Mouse (Mus musculus) thymus, postnatal 36 days (tissue): ENCODE measurements at regions not wholly inside any gene's neighbourhood (a gene's known extent, or its start where the extent isn't known, plus 50 kb on each side); places are given as distances from the start of the nearest gene placed in this dataset.

Experiments
- DNase-seq, 2 experiments: peaks; one replicate each; pipeline ENCODE4 v3.0.0; 2022; ENCODE audit warnings: mixed read lengths in 2 of 2

DNA sequence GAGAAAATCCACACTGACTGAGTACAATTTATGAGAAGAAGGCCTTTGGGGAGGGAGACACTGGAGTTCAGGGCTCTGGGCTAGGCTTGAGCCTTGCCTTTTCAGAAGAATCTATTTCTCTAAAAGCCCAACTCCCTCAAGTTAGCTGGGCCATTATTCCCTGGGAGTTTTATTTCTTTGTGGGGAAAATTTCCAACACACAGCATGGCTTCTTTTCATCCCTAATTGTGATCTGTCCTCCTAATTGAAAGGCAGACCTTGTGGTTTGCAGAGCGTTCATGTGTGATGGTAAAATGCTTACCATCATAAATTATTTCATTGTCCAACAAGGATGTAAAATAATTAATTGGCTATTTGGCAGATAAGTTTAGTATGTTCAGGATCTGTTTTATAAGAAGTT, 204.1 kb downstream of the Tgfb2 start:
- DNase-seq = no peak

DNA sequence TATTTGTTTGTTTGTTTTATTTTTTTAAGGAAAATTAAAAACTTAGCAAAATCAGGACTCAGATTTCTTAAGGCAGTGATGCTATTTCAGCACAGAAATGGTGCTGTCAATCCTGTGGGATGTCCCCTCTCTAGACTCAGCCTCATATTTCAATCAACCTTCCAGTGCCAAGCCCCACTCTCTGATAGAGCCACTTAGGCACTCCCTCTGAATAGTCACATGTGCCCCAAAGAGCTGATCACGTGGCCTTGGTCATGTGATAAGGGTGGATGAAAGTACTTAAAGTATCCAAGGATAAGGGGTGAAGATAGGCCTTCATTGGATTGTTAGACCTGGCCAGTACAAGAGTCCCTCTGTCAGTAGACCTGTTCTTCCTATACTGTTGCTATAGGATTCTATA, 207.9 kb downstream of the Tgfb2 start:
- no peak for DNase-seq

GRCm38 (mm10) chr1:186497333-186497732, 208.5 kb downstream of the Tgfb2 start:
- DNase-seq = no peak

DNA sequence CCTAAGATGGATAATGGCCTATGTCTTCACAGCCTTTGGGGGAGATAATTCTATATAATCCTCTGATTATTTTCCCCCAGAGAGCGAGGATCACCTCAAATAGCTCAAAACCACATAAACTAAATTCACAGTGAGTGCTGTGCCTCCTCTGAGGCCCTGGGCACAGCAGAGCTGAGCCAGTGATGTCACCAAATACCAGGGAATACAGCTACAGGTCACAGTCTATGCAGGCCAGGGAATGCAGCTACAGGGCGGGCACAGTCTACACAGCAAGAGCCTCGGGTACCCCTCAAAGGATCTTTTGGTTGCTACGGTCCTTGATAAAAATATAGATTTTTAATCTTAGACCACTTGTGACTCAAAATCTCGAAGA, 211.4 kb downstream of the Tgfb2 start:
- no peak for DNase-seq

DNA sequence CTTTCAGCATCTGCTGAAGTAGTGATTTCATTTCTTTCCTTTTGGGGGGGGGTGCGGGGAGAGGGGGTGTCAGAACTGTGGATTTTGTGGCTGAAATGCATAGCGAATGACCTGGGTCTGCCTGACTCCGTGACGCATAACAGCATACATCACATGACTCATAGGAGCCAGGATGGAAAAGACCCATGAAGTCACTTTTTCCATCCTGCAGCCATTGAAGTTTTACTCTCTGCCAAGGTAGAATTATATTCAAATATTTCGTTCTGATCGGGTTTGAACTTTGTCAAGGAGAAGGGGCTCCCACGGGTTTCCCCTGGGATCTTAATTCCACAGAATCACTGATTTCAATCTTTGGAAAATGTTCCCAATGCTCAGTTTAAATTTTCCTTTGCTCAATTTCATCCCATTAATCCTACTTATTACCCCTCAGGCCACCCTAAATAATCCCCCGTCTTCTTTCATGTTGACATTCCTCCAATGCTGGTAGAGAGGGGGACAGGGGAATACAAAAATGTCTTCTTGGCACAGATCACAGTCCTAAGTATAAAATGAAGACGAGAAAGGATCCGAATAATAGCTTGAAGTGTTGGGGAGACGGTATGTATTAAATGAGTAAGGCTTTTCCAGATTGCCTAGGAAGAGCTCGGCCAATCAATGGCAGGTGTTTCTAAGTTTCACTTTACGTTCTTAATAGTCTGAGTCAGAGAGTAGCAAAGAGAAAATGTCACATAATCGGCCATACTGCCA, 212.0 kb downstream of the Tgfb2 start:
- DNase-seq = no peak

GRCm38 (mm10) chr1:186482177-186482576, 223.6 kb downstream of the Tgfb2 start:
- DNase-seq = no peak

DNA sequence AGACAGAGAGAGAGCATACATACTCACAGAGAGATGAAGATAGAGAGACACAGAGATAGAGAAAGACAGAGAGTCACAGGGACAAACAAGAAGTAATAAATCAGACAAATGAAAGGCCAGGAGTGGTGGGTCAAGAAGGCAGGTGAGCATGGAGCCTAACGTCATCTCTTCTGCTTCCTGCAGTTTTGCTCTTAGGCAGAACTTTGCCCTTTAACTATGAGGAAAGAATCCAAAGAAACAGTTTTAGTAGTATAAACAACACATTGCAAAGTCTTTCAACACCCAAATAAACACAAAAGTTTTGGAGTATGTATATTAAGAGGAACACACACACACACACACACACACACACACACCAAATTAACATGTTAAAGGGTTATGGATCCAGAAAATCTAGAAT, 225.8 kb downstream of the Tgfb2 start:
- DNase-seq = no peak

DNA sequence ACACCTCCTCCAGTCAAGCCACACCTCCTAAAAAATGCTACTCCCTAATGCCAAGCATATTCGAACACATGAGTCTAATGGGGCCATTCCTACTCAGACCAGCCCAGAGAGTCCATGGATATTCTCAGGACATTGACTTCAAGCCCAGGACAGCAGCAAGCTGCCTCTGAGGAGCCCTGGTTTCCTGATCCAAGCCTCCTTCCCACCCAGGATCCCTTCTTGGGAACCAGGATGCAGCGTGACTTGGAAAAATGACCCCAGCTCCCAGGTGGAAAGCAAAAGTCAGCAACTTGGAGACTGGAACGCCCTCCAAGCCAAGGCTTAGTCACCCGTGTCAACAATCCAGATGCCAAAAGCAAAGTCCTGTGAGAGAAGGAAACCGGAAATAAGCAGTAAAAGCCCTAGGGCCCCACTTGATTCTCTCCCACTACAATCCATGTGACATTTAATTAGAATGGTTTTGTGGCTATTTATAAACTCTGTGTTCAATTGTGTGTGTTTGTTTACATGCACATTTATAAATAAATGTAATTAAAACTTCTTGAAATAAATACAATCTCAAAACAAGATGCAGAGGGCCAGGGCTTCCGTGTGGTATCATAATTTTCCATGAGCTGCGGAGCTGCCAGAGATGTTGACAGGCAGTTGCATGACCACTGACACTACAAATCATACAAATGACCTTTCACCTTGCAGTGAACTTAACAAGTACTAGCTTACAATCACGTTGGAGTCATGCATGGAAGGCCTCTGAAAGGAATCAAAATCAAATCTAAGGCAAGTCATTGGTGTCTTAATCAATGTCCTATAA, 227.2 kb downstream of the Tgfb2 start:
- DNase-seq = no peak

- no peak for DNase-seq
Measured at GRCm38 (mm10) chr1:186474844-186475243, 230.9 kb downstream of the Tgfb2 start.

GRCm38 (mm10) chr1:186474385-186474784, 231.4 kb downstream of the Tgfb2 start:
- no peak for DNase-seq

DNA sequence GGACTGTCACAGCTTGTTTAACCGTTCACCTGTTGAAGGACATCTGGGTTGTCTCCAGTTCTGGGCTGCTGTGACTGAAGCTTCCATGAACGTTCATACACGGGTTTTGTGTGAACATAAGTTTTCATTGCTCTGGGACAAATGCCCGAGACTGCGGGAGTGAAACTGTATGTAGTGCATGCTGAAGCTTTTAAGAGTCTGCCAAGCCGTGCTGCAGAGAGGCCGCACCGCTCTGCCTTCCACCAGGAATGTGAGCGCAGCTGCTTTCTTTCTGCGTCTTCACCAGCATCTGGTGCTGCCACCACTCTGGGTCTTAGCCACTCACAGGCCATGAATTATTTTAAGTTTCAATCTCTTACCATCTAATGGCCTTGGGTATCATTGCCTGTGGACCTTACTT, 232.8 kb downstream of the Tgfb2 start:
- DNase-seq = no peak

DNA sequence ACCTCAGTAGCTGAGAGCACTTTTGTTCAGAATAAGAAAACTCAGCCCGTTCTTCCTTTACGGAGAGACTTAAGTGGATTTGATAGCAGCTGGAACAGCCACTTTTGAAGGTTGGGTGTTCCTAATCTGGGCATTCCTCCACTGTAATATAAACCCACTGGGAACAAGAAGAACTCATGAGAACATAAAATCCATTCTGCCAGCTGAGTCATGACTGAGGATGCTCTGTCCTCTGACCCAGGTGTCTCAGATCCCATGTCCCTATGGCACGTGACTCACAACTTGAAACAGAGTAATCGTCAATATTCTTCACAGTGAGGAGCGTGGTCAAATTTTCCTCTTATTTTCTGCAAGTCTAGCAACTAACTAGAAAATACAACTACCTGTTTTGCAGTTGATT, 240.3 kb downstream of the Tgfb2 start:
- no peak for DNase-seq

DNA sequence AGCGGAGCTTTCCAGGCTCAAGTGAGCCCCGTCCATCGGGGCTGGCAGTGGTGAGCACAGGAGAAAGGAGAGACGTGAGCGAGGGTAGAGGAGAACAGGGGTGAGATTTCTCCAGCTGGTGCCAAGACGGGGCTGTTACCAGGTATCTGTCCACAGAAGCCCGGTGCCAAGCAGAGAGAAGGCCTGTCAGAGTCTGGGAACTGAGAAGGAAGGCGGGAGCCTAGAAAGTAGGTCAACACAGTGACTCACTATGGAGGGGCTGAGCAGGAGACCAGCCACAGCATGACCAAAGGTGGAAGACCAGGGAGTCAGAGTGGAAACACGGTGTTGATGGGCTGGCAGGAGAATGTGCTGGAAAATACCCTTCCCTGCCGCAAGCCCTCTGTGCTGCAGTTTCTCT, 245.0 kb downstream of the Tgfb2 start:
- DNase-seq = no peak

GRCm38 (mm10) chr1:186458099-186458637, 247.6 kb downstream of the Tgfb2 start:
- no peak for DNase-seq

- no peak for DNase-seq
Measured at GRCm38 (mm10) chr1:186457098-186457497, 248.7 kb downstream of the Tgfb2 start.

DNA sequence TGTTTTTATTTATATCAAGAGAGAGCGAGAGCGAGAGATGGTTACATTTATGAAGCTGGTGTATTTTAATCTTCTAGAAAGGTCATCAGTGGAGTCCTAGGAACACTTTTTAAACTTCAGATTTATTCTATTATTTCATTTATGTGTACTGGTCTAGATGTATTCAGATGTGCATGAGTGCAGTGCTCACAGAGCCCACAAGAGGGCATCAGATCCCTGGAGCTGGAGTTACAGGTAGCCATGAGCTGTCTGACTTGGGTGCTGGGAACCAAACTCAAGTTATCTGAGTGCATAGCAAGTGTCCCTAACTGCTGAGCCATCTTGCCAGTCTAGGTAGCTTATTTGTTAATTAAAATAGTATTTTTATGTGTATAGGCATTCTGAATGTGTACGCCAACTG, 249.7 kb downstream of the Tgfb2 start:
- peak in 1 of 2 experiments; percentile 3 for DNase-seq

DNA sequence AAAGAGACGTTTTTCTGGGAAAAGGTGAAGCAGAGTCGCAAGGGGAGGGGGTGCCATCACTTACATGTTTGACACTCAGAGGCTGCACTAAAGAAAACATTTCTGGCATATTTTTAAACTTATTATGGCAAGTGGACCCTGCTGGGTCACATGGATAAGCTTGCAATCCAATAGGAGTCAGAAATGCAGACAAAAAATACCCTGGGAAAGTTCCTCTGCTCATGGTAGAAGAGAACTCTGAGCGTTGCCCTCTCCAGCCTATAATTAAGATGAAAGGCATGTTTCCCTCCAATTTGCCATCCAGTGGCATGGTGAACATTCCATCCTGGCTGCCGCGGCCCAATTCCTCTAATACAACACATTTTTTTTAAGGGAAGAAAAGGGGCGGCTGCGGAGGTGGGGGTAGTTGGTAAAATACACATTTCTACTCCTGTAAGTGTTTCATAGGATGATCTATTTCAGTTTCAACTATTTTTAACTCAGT, 250.6 kb downstream of the Tgfb2 start:
- DNase-seq = no peak

- DNase-seq = no peak
Measured at GRCm38 (mm10) chr1:186454393-186455085, 251.2 kb downstream of the Tgfb2 start.

- no peak for DNase-seq
Measured at GRCm38 (mm10) chr1:186448841-186449650, 256.7 kb downstream of the Tgfb2 start.

DNA sequence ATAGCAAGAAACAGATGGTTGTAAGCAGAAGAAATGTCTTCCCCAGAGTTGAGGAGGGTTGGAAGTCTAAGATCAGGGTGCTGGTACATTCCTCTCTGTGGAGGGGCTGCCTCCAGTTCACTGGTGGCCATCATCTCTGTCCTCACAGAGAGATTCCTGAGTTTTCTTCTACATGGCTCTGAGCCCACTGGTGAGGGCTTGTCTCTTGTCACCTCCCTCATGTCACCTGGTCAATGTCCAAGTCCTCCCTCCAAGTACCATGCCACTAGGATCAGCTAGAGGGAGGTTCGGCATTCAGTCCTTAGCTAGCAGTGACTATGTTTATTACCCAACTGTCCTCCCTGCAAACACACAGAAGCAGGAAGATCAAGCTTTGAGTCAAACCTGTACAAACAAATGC, 258.3 kb downstream of the Tgfb2 start:
- DNase-seq = no peak

DNA sequence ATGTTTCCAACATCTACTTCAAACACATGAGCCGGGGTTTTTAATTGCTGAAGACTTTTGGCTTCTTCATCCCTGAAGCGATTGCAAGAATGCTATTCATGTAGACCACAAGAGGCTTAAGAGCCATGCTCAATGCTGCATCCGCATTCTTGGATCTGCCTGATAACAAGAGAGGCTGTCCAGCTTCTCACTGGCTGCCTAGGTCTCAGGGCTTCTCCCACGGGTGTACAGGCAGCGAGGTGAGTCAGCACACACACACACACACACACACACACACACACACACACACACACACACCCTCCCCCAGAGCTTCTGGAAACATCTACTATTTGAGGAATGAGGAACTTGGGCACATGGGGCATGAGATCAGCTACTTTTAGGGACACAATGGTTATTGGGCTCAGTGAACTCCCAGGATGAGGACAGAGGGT, 261.1 kb downstream of the Tgfb2 start:
- no peak for DNase-seq

DNA sequence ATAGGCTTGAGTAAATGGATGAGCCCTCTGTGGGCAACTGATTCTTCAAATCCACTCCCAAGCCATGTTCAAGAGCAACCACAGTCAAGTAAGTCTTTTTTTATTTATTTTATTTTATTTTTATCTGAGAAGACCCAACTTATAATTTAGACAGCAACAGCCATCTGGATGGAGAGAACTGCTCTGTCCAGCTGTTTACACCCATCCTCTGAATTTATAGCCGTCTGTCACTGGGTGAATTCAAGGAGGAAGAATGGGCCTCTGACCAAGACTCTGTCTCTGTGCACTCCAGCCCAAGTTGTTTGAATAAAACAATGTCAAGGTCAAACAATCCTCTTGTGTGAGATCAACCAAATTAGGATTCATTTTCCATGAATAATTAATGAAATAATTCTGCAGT, 263.6 kb downstream of the Tgfb2 start:
- no peak for DNase-seq
